Mouse (Mus musculus): ENCODE results near the gene Wrnip1. TPM values are rescaled to one million over a fixed set of nuclear protein-coding genes. Genes with fewer than 3 reads are reported as not detected.

The Wrnip1 gene
- polyA plus RNA-seq, 1 experiment: 10.9 TPM

DNA sequence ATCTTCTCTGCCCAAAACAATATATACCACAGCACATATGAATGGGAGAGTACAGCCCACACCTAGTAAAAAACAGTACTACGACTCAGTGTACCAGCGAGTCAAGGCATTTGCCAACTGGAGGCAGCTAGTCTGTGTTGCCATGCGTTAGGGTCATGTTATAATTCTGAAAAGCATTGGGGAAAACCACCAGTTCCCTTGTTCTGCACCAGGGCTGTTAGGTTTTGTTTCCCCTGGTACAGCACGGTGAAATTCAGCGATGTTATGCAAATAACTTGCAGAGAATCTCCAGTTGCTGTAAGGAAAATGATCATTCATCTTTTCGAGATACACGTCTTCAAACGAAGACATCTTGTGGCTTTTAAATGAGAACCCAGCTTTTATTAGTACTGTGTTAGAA is 23.7 kb downstream of the Wrnip1 start:
- TF ChIP-seq CTCF (IDR thresholded peaks at IDR 0.05; ENCODE audit: low read depth, low read length): no peak
- no peak for TF ChIP-seq POLR2A (IDR thresholded peaks at IDR 0.05; ENCODE audit: borderline replicate concordance, low read depth, low read length)
- Histone ChIP-seq H3K27ac (ENCODE audit: insufficient read depth, low read depth, low read length) (no peak overlapping the region), H3K4me3 (ENCODE audit: insufficient read depth, low read length) (no peak overlapping the region), H3K4me1 (ENCODE audit: control insufficient read depth, insufficient read depth, low read length) (no peaks in the 10 kb centered on the region)

DNA sequence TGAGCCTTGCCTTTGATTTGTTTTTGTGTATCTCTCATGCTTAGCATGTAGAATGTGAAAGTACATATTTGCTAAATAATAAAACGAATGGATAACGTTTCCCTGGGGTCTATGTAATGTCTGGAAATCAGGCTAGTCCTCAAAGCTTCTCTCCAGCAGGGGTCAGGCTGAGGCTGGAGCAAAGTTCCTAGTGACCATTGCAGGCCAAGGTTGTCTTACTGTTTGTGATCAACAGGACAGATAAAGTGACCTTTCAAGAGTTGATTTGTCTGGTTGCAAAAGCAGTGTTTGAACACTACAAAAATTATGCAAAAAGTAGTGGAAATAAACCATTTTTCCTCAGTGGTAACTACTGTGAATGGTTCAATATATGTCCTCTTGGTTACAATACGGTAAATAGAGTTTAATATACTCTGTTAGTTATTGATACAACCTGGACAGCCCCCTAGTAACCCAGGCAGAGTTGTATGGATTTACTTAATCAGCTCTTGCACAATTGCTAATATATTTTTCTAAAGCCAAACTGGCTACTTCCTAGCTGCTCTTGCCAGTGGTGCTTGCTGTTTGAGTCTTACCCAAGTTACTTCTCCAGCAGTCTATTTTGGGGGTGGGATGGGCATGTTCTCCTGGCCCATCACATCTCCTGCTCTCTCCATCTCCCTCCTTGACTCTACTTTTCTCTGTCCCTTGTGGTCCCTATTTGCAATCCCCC is 25.4 kb downstream of the Wrnip1 start:
- no peak overlapping the region for H3K4me3 ChIP-seq (ENCODE audit: insufficient read depth, low read length)
- TF ChIP-seq CTCF (IDR thresholded peaks at IDR 0.05; ENCODE audit: low read depth, low read length) (no peak), POLR2A (IDR thresholded peaks at IDR 0.05; ENCODE audit: borderline replicate concordance, low read depth, low read length) (no peak)
- 0 out of 2 replicates have a peak, but pooled peaks cover 2% of the 10 kb centered on the region for H3K4me1 ChIP-seq (ENCODE audit: control insufficient read depth, insufficient read depth, low read length)
- H3K27ac ChIP-seq (ENCODE audit: insufficient read depth, low read depth, low read length): no peak overlapping the region

DNA sequence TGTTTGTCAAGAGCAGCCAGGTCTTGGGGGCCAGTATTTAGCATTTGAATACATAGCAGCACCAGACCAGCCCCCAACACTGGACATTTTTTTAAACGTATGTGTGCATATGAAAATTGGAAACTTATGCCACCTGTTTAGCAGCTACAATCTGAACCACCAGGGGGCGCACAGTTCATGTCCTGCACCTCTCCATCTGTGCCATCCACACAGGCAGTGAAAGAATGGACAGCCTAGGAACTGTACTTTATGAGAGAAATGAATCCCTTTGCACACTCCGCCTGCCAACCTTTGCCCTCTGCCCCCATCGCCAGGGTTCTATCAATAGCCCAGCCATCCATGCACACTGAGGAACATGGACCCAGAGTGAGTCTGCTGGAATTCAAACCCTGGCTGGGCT is 26.1 kb downstream of the Wrnip1 start:
- H3K4me1 ChIP-seq (ENCODE audit: control insufficient read depth, insufficient read depth, low read length): peaks cover 8% of the 10 kb centered on the region; the same call in 1 of the 2 replicates
- H3K27ac ChIP-seq (ENCODE audit: insufficient read depth, low read depth, low read length): no peak overlapping the region
- no peak overlapping the region for H3K4me3 ChIP-seq (ENCODE audit: insufficient read depth, low read length)
- TF ChIP-seq CTCF (IDR thresholded peaks at IDR 0.05; ENCODE audit: low read depth, low read length) (peak; percentile 67; the same call in 1 of the 2 replicates), POLR2A (IDR thresholded peaks at IDR 0.05; ENCODE audit: borderline replicate concordance, low read depth, low read length) (no peak)

DNA sequence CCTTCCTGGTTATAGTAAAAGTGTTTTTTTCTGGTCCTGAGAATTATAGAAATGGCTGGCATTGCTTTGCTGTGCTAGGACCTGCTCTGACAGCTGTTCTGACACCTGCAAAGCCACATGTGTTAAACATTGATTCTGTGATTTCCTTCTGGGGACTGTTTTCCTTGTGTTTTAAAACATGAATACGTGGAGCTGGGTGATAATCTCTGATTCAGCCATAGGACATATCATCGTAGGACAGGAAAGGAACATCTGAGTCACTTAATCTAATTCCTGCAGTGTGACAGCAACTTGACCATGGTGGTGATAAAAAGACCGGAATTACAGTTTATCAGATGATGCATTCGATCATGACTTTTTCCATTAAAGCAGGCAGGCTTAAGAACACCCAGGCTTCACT is 27.0 kb downstream of the Wrnip1 start:
- TF ChIP-seq POLR2A (IDR thresholded peaks at IDR 0.05; ENCODE audit: borderline replicate concordance, low read depth, low read length) (no peak), CTCF (IDR thresholded peaks at IDR 0.05; ENCODE audit: low read depth, low read length) (no peak)
- Histone ChIP-seq H3K4me3 (ENCODE audit: insufficient read depth, low read length) (no peak overlapping the region), H3K4me1 (ENCODE audit: control insufficient read depth, insufficient read depth, low read length) (peaks cover 15% of the 10 kb centered on the region), H3K27ac (ENCODE audit: insufficient read depth, low read depth, low read length) (no peak overlapping the region)

DNA sequence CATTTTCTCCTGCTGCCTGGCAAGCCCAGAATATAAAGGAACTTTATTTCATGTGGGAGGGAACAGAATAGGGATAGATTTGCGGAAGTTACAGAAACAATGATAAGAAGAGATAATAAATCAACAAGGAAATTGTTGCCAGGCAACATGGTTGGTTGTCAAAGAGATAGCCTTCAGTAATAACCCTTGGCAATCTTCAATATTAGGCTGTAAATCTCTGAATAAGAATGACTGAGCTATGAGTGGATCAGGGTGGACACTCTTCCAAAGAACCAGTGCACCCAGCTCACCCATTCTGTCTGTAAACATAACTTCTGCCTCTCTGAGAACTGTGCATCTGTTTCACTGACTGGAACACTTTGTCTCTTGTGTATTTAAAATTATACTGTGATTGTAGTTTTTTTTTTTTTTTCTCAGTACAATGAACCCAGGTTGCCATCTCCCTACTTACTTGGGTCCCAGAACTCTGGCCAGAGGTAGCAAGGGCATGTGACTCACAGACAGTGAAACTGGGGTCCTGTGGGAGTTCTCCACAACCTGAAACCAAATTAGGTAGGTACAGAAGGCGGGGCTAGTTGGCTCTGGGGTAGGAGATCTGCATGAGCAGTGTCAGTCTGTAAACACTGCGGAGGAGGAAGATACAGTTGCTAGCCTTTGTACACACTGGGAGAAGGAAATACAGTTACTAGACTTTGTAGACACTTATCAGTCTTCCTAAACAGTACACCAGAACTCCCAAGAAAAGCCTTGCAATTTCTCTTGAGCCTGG is 29.9 kb downstream of the Wrnip1 start:
- H3K27ac ChIP-seq (ENCODE audit: insufficient read depth, low read depth, low read length): no peak overlapping the region
- no peak for TF ChIP-seq CTCF (IDR thresholded peaks at IDR 0.05; ENCODE audit: low read depth, low read length)
- no peak for TF ChIP-seq POLR2A (IDR thresholded peaks at IDR 0.05; ENCODE audit: borderline replicate concordance, low read depth, low read length)
- no peak overlapping the region for H3K4me3 ChIP-seq (ENCODE audit: insufficient read depth, low read length)

DNA sequence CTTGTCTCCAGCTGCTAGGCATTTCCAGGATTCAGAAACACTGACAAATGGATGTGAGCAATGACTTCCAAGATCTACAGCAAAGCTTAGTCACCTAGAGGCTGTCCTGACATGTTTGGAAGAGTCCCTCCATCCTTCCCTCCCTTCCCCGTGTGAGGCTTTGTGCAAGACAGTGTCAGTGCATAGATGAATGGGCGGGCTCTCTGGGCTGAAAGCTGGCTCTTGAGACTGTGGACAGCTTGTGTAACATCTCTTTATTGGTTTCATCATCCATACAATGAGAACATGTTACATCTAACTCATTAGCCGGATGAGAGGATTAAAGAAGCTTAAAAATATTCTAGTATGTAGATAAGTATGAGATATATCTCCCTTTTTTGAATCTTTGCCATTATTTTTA is 30.9 kb downstream of the Wrnip1 start:
- H3K4me3 ChIP-seq (ENCODE audit: insufficient read depth, low read length): no peak overlapping the region
- no peak overlapping the region for H3K27ac ChIP-seq (ENCODE audit: insufficient read depth, low read depth, low read length)
- TF ChIP-seq POLR2A (IDR thresholded peaks at IDR 0.05; ENCODE audit: borderline replicate concordance, low read depth, low read length) (no peak), CTCF (IDR thresholded peaks at IDR 0.05; ENCODE audit: low read depth, low read length) (no peak)
- H3K4me1 ChIP-seq (ENCODE audit: control insufficient read depth, insufficient read depth, low read length): peaks cover 19% of the 10 kb centered on the region

More for the DNA sequence above, 29.9 kb downstream of the Wrnip1 start:
- H3K4me1 ChIP-seq (ENCODE audit: control insufficient read depth, insufficient read depth, low read length): peaks cover 19% of the 10 kb centered on the region

DNA sequence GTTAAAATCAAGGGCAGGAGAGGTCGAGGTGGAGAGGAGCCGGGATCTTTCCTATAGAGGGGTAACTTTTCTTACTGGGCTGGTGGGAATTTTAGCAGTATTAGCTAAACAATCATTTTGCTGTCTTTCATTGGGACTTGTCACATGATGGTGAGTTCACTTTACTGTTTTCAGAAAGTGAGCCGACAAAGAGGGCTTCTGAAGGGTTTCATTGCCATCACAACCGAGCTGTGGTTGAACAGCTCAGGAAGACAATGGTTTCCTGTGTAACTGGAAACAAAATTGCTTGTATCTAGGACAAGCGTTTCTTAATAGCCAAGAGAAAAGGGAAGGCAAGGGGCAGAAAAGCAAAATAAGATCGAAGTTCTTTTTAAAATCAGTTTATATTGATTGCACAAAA is 31.4 kb downstream of the Wrnip1 start:
- Histone ChIP-seq H3K4me1 (ENCODE audit: control insufficient read depth, insufficient read depth, low read length) (peaks cover 19% of the 10 kb centered on the region), H3K4me3 (ENCODE audit: insufficient read depth, low read length) (no peak overlapping the region), H3K27ac (ENCODE audit: insufficient read depth, low read depth, low read length) (no peak overlapping the region)
- TF ChIP-seq CTCF (IDR thresholded peaks at IDR 0.05; ENCODE audit: low read depth, low read length) (no peak), POLR2A (IDR thresholded peaks at IDR 0.05; ENCODE audit: borderline replicate concordance, low read depth, low read length) (no peak)

DNA sequence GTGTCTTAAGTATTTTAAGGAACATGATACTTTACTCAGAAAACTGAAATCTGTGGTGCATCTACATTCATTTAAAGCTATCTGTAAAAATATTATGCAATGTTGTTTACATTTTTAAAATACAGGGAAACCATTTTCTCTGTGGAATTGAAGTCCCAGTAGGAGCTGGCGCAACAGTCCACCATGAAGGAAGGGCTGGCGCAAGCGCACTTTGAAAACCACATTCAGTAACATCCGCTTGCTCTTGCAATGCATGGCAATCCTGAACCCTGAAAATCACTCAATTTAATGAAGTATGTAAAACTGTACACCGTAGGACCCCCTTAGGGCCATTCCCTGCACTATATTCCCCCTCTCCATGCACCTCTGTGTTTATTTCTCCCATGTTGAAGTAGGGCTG is 32.7 kb downstream of the Wrnip1 start:
- H3K27ac ChIP-seq (ENCODE audit: insufficient read depth, low read depth, low read length): no peak overlapping the region
- no peak overlapping the region for H3K4me3 ChIP-seq (ENCODE audit: insufficient read depth, low read length)
- peaks cover 19% of the 10 kb centered on the region for H3K4me1 ChIP-seq (ENCODE audit: control insufficient read depth, insufficient read depth, low read length)
- TF ChIP-seq CTCF (IDR thresholded peaks at IDR 0.05; ENCODE audit: low read depth, low read length) (no peak), POLR2A (IDR thresholded peaks at IDR 0.05; ENCODE audit: borderline replicate concordance, low read depth, low read length) (no peak)

DNA sequence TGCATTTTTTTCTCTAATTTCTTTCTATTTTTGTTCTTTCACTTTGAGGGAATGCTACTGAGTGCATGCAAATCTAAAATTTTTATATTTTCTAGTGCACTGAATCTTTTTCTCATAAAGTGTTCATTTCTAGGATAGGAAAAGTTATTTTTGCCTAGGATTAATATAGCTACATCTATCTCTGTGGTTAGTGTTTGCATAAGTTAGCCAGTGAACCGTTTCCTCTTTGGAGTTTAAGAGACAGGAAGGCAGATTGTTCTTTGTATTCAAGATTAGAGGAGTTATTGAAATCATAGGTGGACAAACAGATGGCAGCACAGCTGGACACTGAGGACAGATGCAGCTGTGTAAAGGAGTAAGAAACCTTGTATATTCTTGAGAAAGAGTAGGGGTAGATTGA is 37.5 kb downstream of the Wrnip1 start:
- Histone ChIP-seq H3K4me3 (ENCODE audit: insufficient read depth, low read length) (no peak overlapping the region), H3K27ac (ENCODE audit: insufficient read depth, low read depth, low read length) (no peak overlapping the region), H3K4me1 (ENCODE audit: control insufficient read depth, insufficient read depth, low read length) (peaks cover 3% of the 10 kb centered on the region; the same call in 1 of the 2 replicates)
- no peak for TF ChIP-seq POLR2A (IDR thresholded peaks at IDR 0.05; ENCODE audit: borderline replicate concordance, low read depth, low read length)
- no peak for TF ChIP-seq CTCF (IDR thresholded peaks at IDR 0.05; ENCODE audit: low read depth, low read length)

DNA sequence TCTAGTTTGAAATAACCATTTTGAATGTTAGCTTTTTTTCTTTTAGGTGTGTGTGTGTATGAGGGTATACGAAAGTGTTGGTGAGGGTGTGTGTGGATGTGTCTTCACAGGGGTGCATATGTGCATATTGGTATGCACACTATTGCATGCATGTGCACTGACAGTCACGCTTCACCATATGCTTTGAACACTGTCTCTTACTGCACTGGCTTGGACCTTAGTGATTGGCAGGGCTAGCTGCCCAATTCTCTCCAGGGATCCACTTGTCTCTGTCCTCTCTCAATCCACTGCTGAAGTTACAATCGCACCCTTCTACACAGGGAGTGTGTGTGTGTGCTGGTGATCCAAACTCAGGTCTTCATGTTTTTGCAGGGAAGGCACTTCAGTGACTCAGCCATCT is 39.5 kb downstream of the Wrnip1 start:
- no peaks in the 10 kb centered on the region for H3K4me1 ChIP-seq (ENCODE audit: control insufficient read depth, insufficient read depth, low read length)
- TF ChIP-seq POLR2A (IDR thresholded peaks at IDR 0.05; ENCODE audit: borderline replicate concordance, low read depth, low read length) (no peak), CTCF (IDR thresholded peaks at IDR 0.05; ENCODE audit: low read depth, low read length) (no peak)

More for the DNA sequence above, 39.5 kb downstream of the Wrnip1 start:
- no peak overlapping the region for H3K4me3 ChIP-seq (ENCODE audit: insufficient read depth, low read length)
- no peak overlapping the region for H3K27ac ChIP-seq (ENCODE audit: insufficient read depth, low read depth, low read length)

All from bone marrow macrophage, adult 2 months (primary cell).